Mouse (Mus musculus) liver, adult 2 months (tissue): ENCODE data around the gene Gm11060.

Experiments
- CTCF ChIP-seq: fragments of 200-500 bp; IDR thresholded peaks from 2 replicates; pipeline ENCODE4 v1.5.1; 2011; ENCODE audit warnings: low read depth, low read length, control low read depth
- POLR2A ChIP-seq: fragments of 200-500 bp; IDR thresholded peaks from 2 replicates; pipeline ENCODE4 v1.6.1; 2011; ENCODE audit warnings: low read length, control low read depth; ENCODE audit not compliant: insufficient read depth; ENCODE audit errors: extremely low read depth

GRCm38 (mm10) chr2:105062741-105063372 is 29.0 kb upstream of the Gm11060 start:
- TF ChIP-seq POLR2A (no peak), CTCF (no peak)
